Mouse (Mus musculus) gastrocnemius, postnatal 36 days (tissue): ENCODE measurements around the gene Tcf12. TPM values are rescaled to one million over a fixed set of nuclear protein-coding genes. Genes with fewer than 3 reads are reported as not detected.

Experiments
- DNase-seq, 2 experiments: peaks; one replicate each; pipeline ENCODE4 v3.0.0; 2022
- intact Hi-C: fragments of 180-260 bp; cut with DNase I; formaldehyde crosslinking; loops from one replicate; pipeline ENCODE4 v1.15.1; 2025
- microRNA-seq, 2 experiments: library from miRNA; unstranded; fragments of <30 nt; microRNA quantifications; one replicate each; pipeline ENCODE4 v1.2.0; 2021
- total RNA-seq, 2 experiments: library from RNA; stranded (reverse); gene quantifications; 2 replicates each; pipeline ENCODE4 v1.2.3; 2021

The Tcf12 gene
- total RNA-seq, 2 experiments from 2014 or later = 25.8 to 27.6 TPM

DNA sequence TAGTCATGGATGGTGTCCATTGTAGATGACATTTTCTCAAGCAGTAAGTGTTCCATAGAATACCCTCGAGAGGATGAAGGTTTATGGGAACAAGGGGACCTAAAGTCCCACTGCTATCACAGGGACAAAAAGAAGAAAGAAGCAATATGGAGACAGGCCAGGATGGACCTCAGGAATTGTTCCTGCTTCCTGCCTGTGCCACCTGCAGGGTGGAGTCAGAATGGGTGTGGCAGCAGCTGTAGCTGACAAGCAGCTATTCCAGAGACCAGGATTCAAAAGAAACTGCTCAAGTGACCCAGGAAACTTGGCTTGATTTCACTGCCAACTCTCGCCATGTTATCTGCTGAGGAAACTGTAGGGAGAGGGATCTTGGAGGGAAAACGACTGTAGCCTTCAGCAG lies 298.1 kb downstream of the Tcf12 start:
- intact Hi-C loops = no loop called here
- no peak for DNase-seq

DNA sequence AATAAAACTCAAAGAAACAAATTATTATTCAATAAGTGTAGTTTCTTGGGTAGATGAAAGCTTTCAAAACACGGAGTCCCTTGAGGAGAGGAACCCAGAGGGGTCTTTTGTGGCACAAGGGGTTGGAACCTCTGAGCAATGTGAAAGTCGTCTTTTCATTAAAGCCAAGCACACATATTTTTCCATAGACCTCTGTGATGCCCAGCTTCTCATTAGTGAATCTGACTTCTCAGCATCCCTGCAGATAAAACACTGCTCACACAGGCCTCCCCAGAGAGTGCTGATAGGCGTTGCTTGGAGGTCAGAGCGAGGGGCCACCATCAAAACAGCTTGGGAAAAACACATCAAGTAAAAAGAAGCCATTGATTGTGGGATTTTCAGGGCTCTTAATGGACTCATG lies 298.8 kb downstream of the Tcf12 start:
- DNase-seq = no peak
- intact Hi-C loops = no loop called here

DNA sequence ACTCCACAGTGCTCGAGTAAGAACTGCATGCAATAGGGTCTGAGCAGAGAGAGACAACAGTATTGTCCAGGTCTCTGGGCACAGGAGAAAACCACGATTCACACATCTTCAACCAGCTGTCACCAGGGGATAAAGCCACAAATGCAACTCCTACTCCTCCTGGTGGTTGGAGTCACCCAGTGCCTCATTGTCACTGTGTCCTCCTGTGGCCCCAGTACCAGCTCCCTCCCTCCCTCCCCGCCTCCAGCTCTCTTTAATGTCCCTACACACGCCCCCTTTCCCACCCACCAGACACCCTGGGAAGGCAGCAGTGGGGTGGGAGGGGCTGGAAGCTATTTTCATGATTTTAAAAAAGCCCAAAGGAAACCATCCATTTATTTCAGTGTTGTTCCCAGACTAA lies 299.3 kb downstream of the Tcf12 start:
- intact Hi-C loops = no loop called here
- no peak for DNase-seq

DNA sequence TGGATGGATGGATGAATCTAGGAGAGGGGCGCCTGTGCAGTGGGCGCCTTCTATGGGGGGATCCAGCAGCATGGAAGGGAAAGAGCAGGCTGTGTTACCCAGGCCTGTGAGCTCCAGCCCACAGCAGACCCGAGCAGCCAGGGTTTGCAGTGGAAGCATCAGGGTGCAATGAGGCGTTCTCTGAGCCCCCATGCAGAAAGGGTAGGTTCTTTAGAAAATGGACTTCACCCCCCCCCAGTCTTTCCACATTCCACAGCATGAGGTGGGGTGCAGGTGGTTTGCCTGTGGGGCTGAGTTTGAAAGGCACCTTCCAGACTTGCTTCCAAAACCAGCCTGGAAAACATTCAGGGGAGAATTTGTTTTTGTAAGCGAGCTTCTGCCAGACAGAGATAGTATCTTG lies 300.3 kb downstream of the Tcf12 start:
- no peak for DNase-seq
- intact Hi-C loops = no loop called here

DNA sequence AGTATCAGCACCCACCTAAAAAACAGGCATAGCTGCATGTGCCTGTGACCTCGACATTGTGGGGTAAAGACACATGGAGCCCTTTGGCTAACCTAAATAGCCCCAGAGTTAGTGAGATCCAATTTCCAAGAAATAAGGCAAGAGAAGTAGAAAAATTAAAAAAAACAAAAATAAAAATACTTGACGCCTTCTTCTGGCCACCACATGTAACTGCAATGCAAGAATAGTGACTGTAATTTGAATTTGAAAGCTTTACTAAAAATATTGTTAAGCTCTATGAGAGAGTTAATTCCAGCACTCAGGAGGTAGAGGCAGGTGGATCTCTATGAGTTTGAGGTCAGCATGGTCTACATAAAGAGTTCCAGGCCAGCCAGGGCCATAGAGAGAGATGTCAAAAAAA lies 300.9 kb downstream of the Tcf12 start:
- intact Hi-C loops = no loop called here
- DNase-seq = no peak

DNA sequence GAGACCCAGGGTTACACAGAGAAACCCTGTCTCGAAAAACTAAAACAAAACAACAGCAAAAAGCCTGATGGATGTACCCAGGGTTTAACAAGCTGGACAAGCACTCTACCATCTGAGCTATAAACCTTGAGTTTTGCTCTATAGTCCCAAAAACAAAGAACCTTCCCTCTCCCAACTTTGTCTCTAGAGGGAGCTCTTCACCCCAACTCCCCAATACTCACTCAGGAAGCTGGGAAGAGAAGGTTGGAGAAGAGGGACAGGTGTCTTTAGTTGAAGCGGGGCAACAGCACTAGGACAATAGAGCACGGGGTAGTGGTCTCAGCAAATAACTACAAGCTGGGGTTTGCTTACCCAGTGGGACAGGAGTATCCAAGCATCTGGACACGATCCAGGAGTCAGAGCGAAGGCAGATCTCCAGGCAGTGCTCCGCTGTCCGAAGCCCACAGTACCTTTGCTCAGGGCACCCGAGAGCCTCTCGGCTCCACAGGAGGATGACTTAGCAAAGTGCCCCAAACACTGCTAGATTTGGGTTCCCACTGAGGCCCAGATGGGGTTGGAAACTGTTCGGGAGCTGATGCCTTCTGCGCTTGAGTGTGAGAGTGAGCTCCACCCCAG lies 302.9 kb downstream of the Tcf12 start:
- intact Hi-C loops = no loop called here
- DNase-seq = no peak

DNA sequence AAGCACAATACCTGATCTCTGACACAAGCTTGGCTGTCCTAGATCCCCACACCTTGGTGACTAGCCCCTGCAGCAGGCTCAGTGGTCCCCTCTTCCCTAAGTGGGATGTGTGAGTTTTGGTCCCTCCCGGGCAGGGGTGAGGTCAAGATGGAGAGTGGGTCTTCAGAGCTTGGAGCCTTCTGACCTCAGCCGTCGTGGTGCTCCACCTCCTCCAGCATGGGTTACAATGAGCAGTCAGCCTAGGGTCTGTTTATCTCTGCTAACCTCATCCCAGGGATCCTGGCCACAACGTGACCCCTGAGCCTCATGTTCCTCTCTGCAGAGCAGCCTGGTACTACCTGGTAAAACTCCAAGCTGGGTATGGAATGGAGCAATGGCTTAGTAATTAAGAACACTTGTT lies 303.9 kb downstream of the Tcf12 start:
- no peak for DNase-seq
- intact Hi-C loops = no loop called here

DNA sequence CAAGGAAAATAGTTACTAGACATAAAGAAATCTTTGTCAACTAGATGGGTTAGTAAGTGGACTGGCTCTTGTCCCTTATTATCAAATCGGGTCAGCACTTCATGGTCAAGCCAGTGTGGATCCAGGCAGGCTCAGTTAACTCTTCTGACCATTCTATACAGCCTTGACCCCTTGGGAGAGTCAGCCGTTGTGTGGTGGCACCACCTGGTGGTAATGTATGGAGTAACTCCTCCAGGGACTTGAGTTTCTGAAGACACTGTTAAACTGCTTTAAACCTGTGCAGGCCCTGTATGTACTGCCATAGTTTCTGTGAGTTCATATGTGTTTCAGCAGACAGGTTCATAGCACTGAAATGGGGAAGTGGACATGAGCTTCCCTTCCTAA lies 305.3 kb downstream of the Tcf12 start:
- peak; percentile 65 to 73 for DNase-seq
- intact Hi-C loops = loop anchor here (1.0 kb wide), 1 partner anchor 160 kb away; no protein-coding TSS in a partner anchor

DNA sequence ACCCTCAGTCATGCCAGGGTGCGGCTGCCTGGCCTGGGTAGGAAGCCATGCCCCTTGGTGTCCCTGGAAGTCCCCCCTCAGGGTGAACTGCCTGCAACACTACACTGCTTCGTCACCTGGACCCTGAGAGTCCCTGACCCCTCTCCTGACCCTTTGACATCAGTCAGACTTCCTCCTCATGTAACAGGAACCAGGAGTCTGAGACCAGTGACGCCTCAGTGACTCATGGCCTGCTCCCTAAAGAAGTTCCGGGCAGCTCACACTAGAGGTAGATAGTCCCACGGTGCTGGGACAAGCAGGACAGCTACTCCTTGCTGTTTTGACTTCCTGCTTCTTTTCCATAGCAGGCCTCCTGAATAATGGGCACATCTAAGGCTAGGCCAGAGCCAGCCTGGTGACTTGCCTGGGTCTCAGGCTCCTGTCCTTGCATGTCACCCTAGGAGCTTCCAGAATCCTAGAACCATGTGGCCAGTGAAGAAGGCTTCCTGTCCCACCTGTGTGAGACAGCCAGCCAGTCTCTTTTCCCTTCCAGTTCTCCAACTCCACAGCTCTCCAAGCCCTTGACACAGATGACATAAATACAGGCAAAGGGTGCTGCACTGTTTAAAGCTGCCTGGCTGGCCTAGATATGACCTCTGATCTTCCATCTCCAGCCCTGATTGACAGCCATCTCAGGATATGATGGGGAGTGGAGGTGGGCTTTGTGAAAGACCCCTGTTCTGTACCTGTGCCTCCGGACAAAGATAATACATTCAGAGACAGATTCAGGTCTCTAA lies 305.8 kb downstream of the Tcf12 start:
- intact Hi-C loops = loop anchor here (1.0 kb wide), 1 partner anchor 160 kb away; no protein-coding TSS in a partner anchor
- no peak for DNase-seq

DNA sequence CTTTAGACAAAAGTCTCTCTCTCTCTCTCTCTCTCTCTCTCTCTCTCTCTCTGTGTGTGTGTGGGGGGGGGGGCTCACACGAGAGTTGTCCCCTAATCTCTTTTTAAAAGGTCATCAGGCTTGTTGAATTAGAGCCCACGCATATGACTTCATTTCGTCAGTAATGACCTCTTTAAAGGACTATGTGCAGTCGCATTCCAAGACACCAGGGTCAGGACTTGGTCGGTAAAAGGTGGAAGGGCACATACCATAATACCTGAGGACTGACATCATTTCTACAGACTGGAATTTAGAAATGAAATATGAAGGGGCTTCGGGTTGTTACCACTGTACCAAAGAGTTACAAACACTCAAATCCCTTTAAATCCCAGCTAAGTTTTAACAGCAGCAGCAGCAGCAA lies 307.6 kb downstream of the Tcf12 start:
- DNase-seq = no peak
- intact Hi-C loops = no loop called here

DNA sequence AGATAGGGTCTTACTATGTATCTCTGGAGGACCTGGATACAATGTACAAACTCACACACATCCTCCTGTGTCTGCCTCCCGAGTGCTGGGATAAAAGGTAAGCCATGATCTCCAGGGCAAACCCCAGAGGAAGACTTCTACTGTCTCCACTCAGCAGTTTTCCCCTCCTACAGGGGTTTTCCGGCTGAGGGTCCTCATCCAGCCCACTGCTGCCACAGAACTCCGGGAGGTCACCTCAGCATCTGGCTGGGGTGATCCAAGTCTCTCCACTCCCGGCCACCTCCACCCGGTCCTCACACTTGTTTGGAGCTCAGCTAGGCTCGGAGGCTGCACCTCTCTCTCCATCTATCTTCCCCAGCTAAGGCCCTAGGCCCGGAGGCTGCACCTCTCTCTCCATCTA lies 308.4 kb downstream of the Tcf12 start:
- DNase-seq = no peak
- intact Hi-C loops = no loop called here

DNA sequence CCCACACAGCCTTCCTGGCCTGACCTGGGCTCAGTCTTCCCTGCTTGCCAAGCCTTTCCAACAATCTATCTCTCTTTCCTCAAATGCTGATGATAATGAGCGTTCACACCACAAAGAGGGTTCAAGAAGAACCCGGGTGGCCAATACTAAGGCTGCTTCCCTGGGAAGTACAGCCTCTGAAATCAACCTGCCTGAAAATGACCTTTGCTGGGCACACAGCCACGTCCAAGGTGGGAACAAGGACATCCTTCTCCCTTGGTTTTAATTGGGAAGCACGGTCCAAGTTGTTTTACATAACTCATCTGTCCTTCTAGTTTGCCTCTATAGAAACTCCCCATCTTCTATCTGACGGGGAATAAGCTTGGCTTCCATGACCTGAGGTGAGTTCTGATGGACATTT lies 312.1 kb downstream of the Tcf12 start:
- no peak for DNase-seq
- intact Hi-C loops = no loop called here

DNA sequence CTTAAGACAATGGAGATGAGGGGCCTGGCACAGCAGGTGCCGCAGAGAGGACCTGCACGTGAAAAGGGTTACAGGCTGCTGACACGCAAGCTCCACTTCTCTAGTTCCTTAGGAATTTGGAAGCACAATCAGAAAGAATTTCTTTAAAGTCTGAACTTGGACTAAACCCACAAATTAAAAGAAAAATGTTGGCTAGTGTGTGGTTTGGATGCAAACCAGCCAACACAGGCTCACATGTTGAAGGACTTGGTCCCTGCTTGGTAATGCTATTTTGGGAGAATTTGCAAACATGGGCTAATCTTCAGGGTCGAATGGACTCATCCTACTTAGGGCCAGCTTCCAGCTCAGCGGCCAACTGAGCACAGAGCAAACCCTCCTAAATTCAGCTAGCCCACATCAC lies 313.5 kb downstream of the Tcf12 start:
- intact Hi-C loops = no loop called here
- no peak for DNase-seq

Small RNA genes lying within 50 kb of the gene (microRNA-seq; reads per million reads assigned to microRNA genes)
- gene Gm27450 = 0 reads per million in 2 experiments

Other genes starting within 250 kb of the Tcf12 start
- gene Zfp280d, start 163.0 kb upstream of the Tcf12 start, total RNA-seq = 10 to 100 TPM; 12.2 to 16.0 TPM